Mouse (Mus musculus) left cerebral cortex, adult 2 months (tissue): Measurements from ENCODE around the gene Kcnj12. TPM values are rescaled to one million over a fixed set of nuclear protein-coding genes. Genes with fewer than 3 reads are reported as not detected.

Source experiments
- DNase-seq, 2 experiments: peaks; one replicate each; pipeline ENCODE4 v3.0.0; 2021 to 2022; ENCODE audit warnings: low spot score in 2 of 2, mixed read lengths in 1 of 2; ENCODE audit errors: extremely low spot score in 1 of 2
- H3K27ac ChIP-seq: fragments of 200-600 bp; 2 replicates; pipeline ENCODE4 v1.8.1; 2022
- H3K4me3 ChIP-seq: fragments of 200-600 bp; 2 replicates; pipeline ENCODE4 v1.8.1; 2022
- CTCF ChIP-seq: fragments of 200-600 bp; IDR thresholded peaks from 2 replicates; pipeline ENCODE4 v1.8.1; 2022; ENCODE audit warnings: antibody characterized with exemption, mild to moderate bottlenecking, moderate library complexity
- intact Hi-C: fragments of 180-260 bp; cut with DNase I; formaldehyde crosslinking; loops from one replicate; pipeline ENCODE4 v1.15.1; 2025
- long read RNA-seq, 2 experiments: library from polyadenylated mRNA; stranded (forward); transcript quantifications; one replicate each; pipeline ENCODE4 v2.0.0; 2021; ENCODE audit warnings: borderline mapping rate in 2 of 2
- total RNA-seq, 2 experiments: library from RNA; stranded (reverse); gene quantifications; 2 replicates each; pipeline ENCODE4 v1.2.3; 2021

Gene Kcnj12
- total RNA-seq = 10 to 100 TPM; 19.0 to 19.2 TPM
- long read RNA-seq, experiment 1, transcript Kcnj12-202 (2 exons, 2,291 nt) = major isoform, 13 of 15 reads
- long read RNA-seq, experiment 1, partial matches to known transcripts = 0 of 15 reads
- long read RNA-seq, experiment 1, other reads (novel, unspliced or antisense) = 2 of 15 reads
- long read RNA-seq, experiment 2, transcript Kcnj12-202 (2 exons, 2,291 nt) = major isoform, 9 of 9 reads
- long read RNA-seq, experiment 2, partial matches to known transcripts = 0 of 9 reads
- long read RNA-seq, experiment 2, other reads (novel, unspliced or antisense) = 0 of 9 reads

- H3K27ac ChIP-seq = peak within 1 kb of the TSS; percentile 81
Observed at GRCm38 (mm10) chr11:61022550-61023391, at the start of gene Kcnj12. Gene Kcnj12 (plus strand): TSS chr11:61022564.

GRCm38 (mm10) chr11:60975097-60975496 is 47.3 kb upstream of the Kcnj12 start:
- TF ChIP-seq CTCF = no peak
- DNase-seq = no peak
- intact Hi-C loops = no loop called here
- Histone ChIP-seq H3K27ac (no peak overlapping the region), H3K4me3 (no peak overlapping the region)

More at GRCm38 (mm10) chr11:61022550-61023391, at the start of gene Kcnj12:
- DNase-seq = peak in 1 of 2 experiments; percentile 27
- H3K4me3 ChIP-seq = peak within 1 kb of the TSS; percentile 62
- TF ChIP-seq CTCF = no peak
- intact Hi-C loops = loop anchor here (1.0 kb wide), 1 partner anchor 47 kb away; no protein-coding TSS in a partner anchor

DNA sequence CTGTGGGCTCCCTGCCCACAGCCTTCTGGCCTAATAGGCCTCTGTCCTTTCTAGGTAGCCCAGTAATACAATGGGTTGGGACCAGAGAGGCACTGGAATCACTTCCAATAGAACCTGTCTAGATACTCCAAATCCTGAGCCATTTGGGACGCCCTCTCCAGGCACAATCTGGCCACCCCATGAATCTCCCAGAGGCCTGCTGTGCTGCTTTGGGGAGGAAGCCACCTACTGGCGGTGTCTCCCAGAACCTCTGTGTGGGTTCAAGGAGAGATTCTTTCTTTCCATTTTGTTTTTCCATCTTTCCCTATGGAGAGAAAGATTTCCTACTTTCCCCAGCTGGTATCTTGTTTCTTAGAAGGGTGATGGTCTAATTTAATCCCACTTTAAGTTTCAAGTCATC is 46.1 kb upstream of the Kcnj12 start:
- DNase-seq = no peak
- peak; percentile 10 for TF ChIP-seq CTCF
- Histone ChIP-seq H3K4me3 (no peak overlapping the region), H3K27ac (no peak overlapping the region)
- intact Hi-C loops = no loop called here

GRCm38 (mm10) chr11:60976742-60977141 is 45.6 kb upstream of the Kcnj12 start:
- no peak; the same call in 1 of the 2 replicates for TF ChIP-seq CTCF
- intact Hi-C loops = no loop called here
- Histone ChIP-seq H3K27ac (no peak overlapping the region; the same call in 1 of the 2 replicates), H3K4me3 (no peak overlapping the region)
- DNase-seq = no peak

- DNase-seq = no peak
- TF ChIP-seq CTCF = no peak
- Histone ChIP-seq H3K27ac (no peak overlapping the region; the same call in 1 of the 2 replicates), H3K4me3 (no peak overlapping the region)
- intact Hi-C loops = no loop called here
Observed at GRCm38 (mm10) chr11:60977153-60977552, 45.2 kb upstream of the Kcnj12 start.

DNA sequence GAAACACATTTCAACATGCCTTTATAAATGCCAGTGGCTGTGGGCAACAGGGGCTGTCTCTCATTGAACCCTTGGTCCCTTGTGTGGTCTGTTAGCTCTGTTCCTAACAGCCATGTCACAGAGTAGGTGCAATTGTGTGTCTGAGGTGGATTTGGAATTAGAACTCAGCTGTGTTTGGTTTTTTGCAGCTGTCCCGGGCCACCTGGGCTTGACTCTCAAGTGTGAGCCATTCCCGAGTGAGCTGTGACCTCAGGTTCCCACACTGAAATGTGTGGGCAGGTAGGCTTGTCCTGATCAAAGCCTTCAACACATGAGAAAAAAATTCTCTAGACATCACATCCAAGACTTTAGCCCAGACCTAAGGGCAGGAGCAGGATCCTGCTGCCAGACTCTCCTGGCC is 43.7 kb upstream of the Kcnj12 start:
- DNase-seq = no peak
- no peak for TF ChIP-seq CTCF
- intact Hi-C loops = no loop called here

DNA sequence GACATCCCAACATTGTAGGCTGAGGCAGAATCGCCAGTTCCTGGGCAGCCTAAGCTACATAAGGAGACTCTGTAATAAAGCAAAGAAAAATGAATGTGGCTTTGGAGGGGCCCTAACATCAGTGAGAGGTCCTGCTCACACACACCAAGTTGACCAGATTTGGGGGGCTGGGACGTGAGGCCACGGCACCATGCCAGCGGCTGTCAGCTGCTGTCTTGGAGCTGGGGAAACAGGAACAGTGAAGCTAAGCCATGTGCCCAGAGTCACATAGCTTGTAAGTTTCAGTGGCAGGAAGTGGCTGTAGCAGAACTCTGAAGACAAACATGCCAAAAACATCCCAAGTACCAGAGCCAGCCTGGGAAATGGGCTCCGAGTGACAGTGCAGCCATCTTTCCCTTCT is 42.6 kb upstream of the Kcnj12 start:
- no peak overlapping the region for H3K27ac ChIP-seq
- intact Hi-C loops = loop anchor here (5.0 kb wide), 1 partner anchor 63 kb away; no protein-coding TSS in a partner anchor
- H3K4me3 ChIP-seq = no peak overlapping the region
- no peak for DNase-seq
- no peak for TF ChIP-seq CTCF

More for the DNA sequence above, 43.7 kb upstream of the Kcnj12 start:
- H3K4me3 ChIP-seq = no peak overlapping the region
- H3K27ac ChIP-seq = no peak overlapping the region

DNA sequence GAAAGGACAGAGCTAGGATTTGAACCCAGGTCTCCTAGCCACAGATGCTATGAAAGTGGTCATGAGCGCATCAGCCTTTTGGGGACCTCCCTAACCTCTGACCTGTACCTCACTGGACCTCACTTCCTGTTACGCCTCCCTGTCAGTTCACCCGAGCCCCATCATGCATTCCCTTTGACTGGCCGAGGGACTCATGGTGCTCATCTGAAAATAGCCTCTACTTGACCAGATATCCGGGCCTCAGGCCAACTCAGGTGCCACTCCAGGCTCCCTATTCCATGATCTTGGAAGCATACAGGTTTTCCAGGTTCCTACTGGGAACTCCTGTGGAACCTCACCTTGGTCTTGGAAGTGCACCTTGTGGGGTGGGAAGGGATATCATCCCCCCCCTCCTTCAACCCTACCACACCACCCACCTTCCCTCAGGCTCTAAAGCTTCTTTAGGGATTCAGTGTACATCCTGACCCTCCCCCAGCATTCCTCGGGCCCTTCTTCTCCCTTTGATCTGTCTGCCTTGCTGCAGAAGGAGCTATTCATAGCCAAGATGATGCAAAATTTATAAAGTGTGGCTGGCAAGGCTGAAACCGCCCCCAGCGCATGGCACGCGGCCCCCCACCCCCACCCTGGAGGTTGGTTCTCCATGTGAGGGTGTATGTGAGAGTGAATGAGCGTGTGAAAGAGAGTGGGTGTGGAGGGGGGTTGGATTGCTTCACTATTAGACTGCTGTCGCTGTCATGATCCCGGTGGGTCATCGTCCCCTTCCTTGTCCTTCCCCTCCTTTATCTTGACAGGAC is 40.5 kb upstream of the Kcnj12 start:
- no peak for TF ChIP-seq CTCF
- Histone ChIP-seq H3K27ac (no peak overlapping the region), H3K4me3 (no peak overlapping the region)
- intact Hi-C loops = loop anchor here (5.0 kb wide), 1 partner anchor 60 kb away; no protein-coding TSS in a partner anchor
- DNase-seq = peak in 1 of 2 experiments; percentile 23

DNA sequence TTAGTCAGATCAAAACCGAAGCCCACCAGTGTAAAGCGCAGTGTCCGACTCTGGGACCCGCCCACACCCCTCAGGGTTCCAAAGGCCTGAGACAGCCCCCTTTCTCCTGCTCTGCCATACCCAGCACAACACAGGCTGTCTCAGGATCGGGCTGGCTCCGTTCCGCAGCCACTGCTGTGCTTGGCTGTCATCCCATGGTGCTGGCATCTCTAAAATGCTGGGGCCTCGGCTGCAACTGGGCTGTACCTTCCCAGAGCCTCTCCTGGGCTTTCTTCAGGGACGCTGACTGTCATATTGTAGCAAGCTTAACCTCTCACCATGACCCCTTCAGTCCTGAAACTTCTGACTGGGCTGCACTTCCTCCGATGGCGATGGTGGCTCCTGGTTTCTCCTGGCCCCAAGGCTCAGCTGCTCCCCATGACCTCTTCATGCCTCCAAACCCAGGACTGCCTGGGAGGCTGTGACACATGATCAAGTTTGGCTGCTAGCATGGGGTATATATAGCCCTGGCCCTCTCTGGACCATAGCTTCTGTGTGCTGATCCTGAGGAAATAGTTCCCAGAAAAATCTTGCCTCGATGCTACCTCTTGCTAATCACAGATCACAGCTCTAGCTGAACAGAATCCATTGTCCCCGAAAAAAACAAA is 37.3 kb upstream of the Kcnj12 start:
- Histone ChIP-seq H3K27ac (no peak overlapping the region), H3K4me3 (no peak overlapping the region)
- DNase-seq = peak in 1 of 2 experiments; percentile 32
- intact Hi-C loops = loop anchor here (5.0 kb wide), 1 partner anchor 57 kb away; no protein-coding TSS in a partner anchor
- no peak for TF ChIP-seq CTCF

DNA sequence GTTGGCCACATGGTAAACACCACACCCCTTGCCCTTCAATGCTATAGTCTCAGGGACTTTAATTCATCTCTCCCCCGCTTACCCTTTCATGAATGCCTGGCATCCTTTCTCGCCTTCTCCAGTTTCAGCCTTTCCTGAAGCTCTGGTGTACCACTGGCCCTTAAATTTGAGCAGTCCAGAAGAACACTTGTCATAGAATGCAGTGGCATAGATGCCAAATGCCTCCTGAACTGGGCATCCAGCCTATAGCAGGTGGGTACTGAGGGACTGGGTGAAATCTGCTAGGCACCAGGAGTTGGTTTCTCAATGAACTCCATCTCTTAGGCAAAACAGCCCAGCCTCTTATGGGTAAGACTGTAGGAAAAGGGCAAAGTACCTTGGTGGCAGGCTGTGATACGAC is 31.9 kb upstream of the Kcnj12 start:
- Histone ChIP-seq H3K27ac (no peak overlapping the region), H3K4me3 (no peak overlapping the region)
- no peak for TF ChIP-seq CTCF
- DNase-seq = no peak
- intact Hi-C loops = no loop called here

DNA sequence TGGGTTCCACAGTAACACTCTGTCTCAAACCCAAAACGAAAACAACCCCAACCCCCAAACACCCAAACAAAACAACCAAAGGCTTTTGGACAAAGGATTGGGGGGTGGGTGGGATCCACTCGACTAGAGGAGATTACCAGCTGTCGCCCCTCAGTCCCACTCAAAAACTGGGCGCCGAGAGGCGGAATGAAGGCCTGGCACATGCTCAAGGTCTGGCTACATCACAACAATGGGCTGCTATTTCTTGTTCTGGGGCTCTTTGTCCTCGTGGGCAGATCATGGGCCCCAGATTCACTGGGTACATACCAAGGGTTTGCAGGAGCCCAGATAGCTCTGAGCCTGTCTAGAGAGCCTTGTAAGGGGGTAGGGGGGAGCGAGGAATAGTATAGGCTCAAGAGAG is 19.6 kb upstream of the Kcnj12 start:
- no peak overlapping the region for H3K4me3 ChIP-seq
- H3K27ac ChIP-seq = no peak overlapping the region
- intact Hi-C loops = no loop called here
- TF ChIP-seq CTCF = no peak
- DNase-seq = no peak
